Mouse (Mus musculus): Measurements from ENCODE around the gene Nsun3. TPM values are rescaled to one million over a fixed set of nuclear protein-coding genes. Genes with fewer than 3 reads are reported as not detected.

The Nsun3 gene
- total RNA-seq (2021) = 10 to 100 TPM; 14.0 to 15.2 TPM

- peak; percentile 93 for DNase-seq
- intact Hi-C loops (cut with DNase I) = no loop called here
These were observed at the start of gene Nsun3 for GRCm38 (mm10) chr16:62786621-62787331. Gene Nsun3 (minus strand): TSS chr16:62786818.

DNA sequence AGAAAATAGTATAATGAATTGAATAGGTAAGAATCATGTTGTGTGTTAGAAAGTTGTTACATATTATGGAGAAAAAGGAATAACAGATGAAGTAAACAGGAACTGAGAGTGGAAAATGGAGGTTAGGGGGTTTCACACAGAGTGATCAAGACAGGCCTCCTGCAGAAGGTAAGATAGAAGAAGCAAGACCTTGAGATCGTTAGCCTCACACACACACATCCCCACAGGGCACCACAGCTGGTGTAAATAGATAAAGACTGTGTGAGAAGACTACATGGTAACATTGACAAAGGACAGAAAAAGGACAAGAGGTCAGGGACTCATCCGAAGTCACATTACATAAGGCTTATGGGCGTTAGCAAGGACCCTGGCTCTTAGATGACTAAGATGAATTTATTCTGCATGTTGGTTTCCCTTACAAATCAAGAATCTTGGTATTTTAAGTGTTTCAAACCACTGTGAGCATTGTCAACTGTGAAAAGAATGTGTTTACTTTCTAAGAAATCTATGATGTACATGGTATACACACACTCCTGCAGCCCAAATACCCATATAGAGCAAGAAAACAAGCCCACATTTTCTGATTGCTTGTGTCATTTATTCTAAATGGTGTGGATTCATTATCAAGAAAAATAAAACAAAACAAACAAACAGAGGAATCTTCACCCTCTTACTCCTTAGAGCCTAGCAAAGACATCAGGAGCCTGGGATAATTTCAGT, 47.6 kb upstream of the Nsun3 start:
- intact Hi-C loops (cut with DNase I) = no loop called here
- DNase-seq = no peak

DNA sequence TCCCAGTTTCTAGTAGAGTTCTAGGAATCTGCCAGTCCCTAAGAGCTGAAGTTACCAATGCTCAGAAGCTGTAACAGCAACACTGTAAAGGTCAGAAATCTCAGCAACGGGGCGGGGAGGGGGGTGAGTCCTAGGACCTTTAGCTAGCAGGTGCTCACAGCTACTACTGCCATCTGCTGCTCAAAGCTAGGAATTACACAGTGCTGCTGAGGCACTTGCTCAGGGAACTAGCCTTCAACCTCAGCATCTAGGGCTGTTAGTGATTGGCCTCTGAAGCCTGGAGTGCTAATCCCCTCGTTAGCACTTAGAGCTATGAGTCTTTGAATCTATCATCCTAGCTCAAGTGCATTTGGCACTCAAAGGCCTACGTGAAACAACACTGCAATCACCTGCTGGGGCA, 45.9 kb upstream of the Nsun3 start:
- peak; percentile 35 for DNase-seq
- intact Hi-C loops (cut with DNase I) = no loop called here

GRCm38 (mm10) chr16:62832027-62832426, 45.4 kb upstream of the Nsun3 start:
- intact Hi-C loops (cut with DNase I) = no loop called here
- DNase-seq = no peak

DNA sequence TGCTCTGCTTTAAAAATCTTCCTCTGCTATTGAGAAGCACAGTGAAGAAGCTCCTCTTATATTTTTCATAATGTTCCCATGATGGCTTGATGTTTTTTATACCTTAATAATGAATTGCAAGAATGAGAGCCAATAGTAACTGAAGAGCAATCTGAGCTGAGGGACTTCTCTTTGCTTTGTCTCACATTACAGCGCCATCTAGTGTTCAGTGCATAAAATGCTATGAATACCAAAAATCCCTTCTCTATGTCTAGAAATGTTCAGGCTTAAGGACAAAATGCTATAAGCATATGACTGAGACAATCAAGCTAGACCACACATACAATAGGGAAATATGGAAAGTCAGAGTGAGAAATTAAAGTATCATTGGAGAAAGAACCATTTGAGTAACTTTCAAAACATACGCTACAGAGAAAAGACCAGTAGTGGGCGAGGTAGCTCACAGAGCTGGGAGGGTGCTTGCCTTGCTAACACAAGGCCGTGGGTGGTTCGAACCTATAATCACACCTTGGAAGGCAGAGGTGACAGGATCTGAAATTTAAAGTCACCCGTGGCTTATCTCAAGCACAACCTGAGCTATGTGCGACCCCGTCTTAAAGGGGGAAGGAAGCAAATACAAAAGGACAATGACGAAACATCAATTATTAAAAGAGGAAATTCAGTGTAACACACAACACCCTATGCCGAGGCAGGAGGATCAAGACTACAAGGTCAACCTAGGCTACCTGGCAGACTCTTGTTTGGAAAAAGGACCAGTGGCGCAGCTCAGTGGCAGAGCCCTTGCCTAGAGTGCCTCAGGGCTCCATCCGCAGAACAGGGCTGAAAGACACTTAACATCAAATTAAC, 39.8 kb upstream of the Nsun3 start:
- no peak for DNase-seq
- intact Hi-C loops (cut with DNase I) = no loop called here

GRCm38 (mm10) chr16:62822472-62822871, 35.9 kb upstream of the Nsun3 start:
- intact Hi-C loops (cut with DNase I) = no loop called here
- DNase-seq = no peak

- intact Hi-C loops (cut with DNase I) = no loop called here
- DNase-seq = no peak
These were observed 27.9 kb upstream of the Nsun3 start, which contains the start of gene Stx19 for GRCm38 (mm10) chr16:62814491-62814890. Gene Stx19 (plus strand): TSS chr16:62814676.

- intact Hi-C loops (cut with DNase I) = no loop called here
- DNase-seq = no peak
These were observed 27.2 kb upstream of the Nsun3 start for GRCm38 (mm10) chr16:62813790-62814189.

- intact Hi-C loops (cut with DNase I) = no loop called here
- DNase-seq = no peak
These were observed 24.2 kb upstream of the Nsun3 start for GRCm38 (mm10) chr16:62810855-62811254.

DNA sequence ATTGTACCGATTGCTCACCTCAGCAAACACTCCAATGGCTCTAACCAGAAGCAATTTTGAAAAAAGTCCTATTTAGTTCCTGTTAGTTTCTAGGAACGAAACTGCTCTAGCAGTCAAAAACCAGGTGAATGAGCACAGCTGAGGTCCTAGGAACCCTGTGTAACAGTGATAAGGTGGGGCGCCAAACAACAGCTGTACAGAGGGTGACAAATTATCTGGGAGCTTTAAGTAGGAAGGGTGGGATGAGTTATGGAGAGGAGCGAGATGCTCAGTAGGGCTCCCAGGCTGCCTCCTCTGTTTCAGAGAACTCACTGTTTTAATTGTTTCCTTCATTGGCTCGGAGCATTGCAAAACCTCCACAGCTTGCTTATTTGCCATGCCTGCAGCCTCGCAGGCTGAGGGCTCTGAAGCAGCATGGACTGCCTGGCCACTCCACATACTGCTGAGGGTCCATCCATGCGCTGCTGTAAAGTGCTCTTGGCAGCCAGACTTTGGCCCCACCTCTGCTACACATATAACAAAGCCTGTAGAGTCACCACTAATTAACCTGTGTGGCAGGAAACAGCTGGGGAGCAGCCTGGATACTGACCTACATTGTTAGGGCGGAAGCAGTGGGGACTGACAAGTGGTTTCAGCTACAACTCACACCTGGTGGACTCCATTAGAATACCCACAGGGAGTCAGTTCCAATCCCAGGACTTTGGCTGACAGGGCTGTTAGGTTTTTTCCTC, 20.8 kb upstream of the Nsun3 start:
- DNase-seq = no peak
- intact Hi-C loops (cut with DNase I) = no loop called here

- intact Hi-C loops (cut with DNase I) = no loop called here
- DNase-seq = no peak
These were observed 18.0 kb upstream of the Nsun3 start for GRCm38 (mm10) chr16:62804621-62805020.

- DNase-seq = no peak
- intact Hi-C loops (cut with DNase I) = no loop called here
These were observed 13.2 kb upstream of the Nsun3 start for GRCm38 (mm10) chr16:62799839-62800238.

GRCm38 (mm10) chr16:62799426-62799825, 12.8 kb upstream of the Nsun3 start:
- intact Hi-C loops (cut with DNase I) = no loop called here
- no peak for DNase-seq

DNA sequence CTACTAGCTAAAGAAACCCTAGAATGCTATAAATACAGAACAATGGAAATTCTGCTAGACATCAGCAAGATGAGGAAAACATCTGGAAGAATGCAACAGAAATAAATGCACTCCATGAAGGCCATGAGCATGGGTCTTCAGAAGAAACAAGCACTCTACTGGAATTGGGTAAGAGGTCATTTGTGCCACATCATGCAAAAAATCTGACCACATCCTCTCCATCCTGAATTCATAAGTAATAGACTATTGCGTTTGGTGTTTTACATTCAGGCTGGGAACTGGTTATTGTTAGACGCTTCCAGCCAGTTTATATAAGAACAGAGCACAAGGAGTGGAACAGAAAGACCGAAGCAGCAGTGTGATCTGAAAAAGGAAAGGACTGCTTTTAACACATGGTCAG, 12.2 kb upstream of the Nsun3 start:
- intact Hi-C loops (cut with DNase I) = no loop called here

DNA sequence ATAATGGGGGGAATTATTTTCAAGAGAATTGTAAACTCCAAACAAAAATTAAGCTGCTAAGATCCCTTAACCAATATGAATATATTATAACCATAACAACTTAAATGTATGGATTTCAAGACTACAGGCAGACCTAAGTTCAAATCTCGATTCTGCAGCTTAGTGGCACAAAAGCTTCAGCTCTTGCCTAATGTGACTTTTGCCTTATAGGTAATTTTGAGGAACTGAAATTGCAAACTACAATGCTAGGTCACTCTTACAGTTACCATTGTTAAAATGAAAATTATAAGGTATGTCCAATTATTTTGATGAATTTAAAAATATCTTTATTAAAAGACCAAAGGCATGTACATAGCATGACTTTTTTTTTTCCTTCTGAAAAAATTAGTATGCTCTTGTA, 10.0 kb upstream of the Nsun3 start:
- intact Hi-C loops (cut with DNase I) = no loop called here
- DNase-seq = no peak

More for the DNA sequence above, 12.2 kb upstream of the Nsun3 start:
- no peak for DNase-seq

- intact Hi-C loops (cut with DNase I) = no loop called here
- DNase-seq = no peak
These were observed 4.4 kb downstream of the Nsun3 start for GRCm38 (mm10) chr16:62782229-62782628.

DNA sequence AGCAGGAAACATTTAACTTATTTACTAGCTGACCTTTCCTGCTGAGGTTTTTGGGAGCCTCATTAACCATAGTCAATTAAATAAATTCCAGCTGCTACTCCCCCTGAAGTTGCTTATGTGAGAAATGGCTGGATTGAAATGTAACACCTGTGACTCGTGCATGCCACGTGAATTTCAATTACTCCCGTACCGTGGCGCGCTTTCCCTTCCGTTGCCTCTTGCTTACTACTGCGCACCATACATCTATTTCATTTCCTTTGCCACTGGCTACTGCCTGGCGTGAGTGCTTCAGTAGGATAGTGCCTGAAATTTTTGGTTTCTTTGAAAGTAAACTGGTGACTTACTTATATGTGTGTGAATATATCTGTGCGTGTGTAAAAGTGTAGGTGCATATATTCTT, 8.3 kb downstream of the Nsun3 start:
- intact Hi-C loops (cut with DNase I) = no loop called here
- no peak for DNase-seq

DNA sequence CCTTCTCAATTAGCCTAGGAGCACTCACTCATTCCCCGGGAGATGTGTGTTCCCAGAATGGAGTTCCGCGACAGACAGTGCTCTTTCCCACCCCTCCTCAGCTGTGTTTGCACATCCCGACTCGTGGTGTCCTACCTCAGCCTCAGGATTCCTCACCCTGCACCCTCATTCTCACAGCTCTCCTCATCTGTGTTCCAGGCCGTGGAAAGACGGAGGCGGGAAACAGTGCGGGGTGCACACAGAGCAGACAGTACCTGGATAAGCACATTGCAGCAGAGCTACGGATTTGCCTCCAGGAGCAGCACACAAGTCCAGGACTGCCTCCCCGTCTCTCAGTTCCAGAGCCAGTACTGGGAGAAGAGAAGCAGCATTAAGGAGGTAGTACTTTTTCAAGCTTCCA, 10.6 kb downstream of the Nsun3 start:
- DNase-seq = no peak
- intact Hi-C loops (cut with DNase I) = no loop called here

GRCm38 (mm10) chr16:62773462-62773861, 13.2 kb downstream of the Nsun3 start:
- no peak for DNase-seq
- intact Hi-C loops (cut with DNase I) = no loop called here

- intact Hi-C loops (cut with DNase I) = no loop called here
- no peak for DNase-seq
These were observed 28.3 kb downstream of the Nsun3 start for GRCm38 (mm10) chr16:62758340-62758739.

DNA sequence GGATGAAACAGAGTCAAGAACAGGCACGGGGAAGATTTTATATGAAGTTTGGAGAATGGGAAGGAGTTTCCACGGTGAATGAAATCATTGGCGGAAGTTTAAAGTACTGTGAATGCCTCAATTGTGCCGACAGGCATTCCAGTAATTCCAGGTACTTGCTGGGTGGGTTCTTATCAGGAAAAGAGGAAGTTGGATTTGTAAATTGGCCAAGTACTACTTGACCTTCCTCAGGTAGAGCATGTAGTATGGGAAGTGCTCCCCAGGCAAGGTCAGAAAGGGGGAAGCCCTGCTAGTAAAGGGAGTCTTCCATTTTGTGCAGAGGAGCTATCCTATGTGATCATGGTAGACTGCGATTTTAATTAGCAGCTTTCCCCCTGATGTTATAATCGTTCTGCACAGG, 31.3 kb downstream of the Nsun3 start:
- DNase-seq = no peak
- intact Hi-C loops (cut with DNase I) = no loop called here

All from left cerebral cortex, postnatal 4 days (tissue).